Mouse (Mus musculus): Measurements from ENCODE around the gene Zfp362.

The Zfp362 gene

GRCm38 (mm10) chr4:128796788-128797187 is 9.1 kb downstream of the Zfp362 start:
- no peak for DNase-seq

GRCm38 (mm10) chr4:128795596-128795995 is 10.2 kb downstream of the Zfp362 start:
- DNase-seq: peak; percentile 57

GRCm38 (mm10) chr4:128794198-128794597 is 11.6 kb downstream of the Zfp362 start:
- peak; percentile 90 for DNase-seq

- DNase-seq: no peak
These were observed 12.1 kb downstream of the Zfp362 start for GRCm38 (mm10) chr4:128793710-128794109.

- DNase-seq: peak; percentile 74
These were observed 16.2 kb downstream of the Zfp362 start for GRCm38 (mm10) chr4:128789646-128790045.

GRCm38 (mm10) chr4:128788108-128788507 is 17.7 kb downstream of the Zfp362 start:
- DNase-seq: no peak

GRCm38 (mm10) chr4:128787023-128787939 is 18.6 kb downstream of the Zfp362 start:
- DNase-seq: no peak

GRCm38 (mm10) chr4:128785921-128786654 is 19.8 kb downstream of the Zfp362 start:
- DNase-seq: no peak

GRCm38 (mm10) chr4:128784950-128785631 is 20.8 kb downstream of the Zfp362 start:
- no peak for DNase-seq

- DNase-seq: no peak
These were observed 23.2 kb downstream of the Zfp362 start for GRCm38 (mm10) chr4:128782645-128783044.

- DNase-seq: no peak
These were observed 23.8 kb downstream of the Zfp362 start for GRCm38 (mm10) chr4:128782037-128782436.

- DNase-seq: no peak
These were observed 28.3 kb downstream of the Zfp362 start for GRCm38 (mm10) chr4:128777593-128777992.

- peak; percentile 81 for DNase-seq
These were observed 29.1 kb downstream of the Zfp362 start for GRCm38 (mm10) chr4:128776568-128777289.

GRCm38 (mm10) chr4:128774467-128774866 is 31.4 kb downstream of the Zfp362 start:
- DNase-seq: peak; percentile 64

GRCm38 (mm10) chr4:128773820-128774219 is 32.0 kb downstream of the Zfp362 start:
- no peak for DNase-seq

- no peak for DNase-seq
These were observed 35.1 kb downstream of the Zfp362 start for GRCm38 (mm10) chr4:128770698-128771097.

- no peak for DNase-seq
These were observed 36.1 kb downstream of the Zfp362 start for GRCm38 (mm10) chr4:128769569-128770355.

- DNase-seq: no peak
These were observed 37.7 kb downstream of the Zfp362 start for GRCm38 (mm10) chr4:128768120-128768519.

- DNase-seq: no peak
These were observed 38.9 kb downstream of the Zfp362 start for GRCm38 (mm10) chr4:128766929-128767328.

- no peak for DNase-seq
These were observed 45.8 kb downstream of the Zfp362 start for GRCm38 (mm10) chr4:128760029-128760428.

- DNase-seq: no peak
These were observed 46.6 kb downstream of the Zfp362 start for GRCm38 (mm10) chr4:128759214-128759613.

GRCm38 (mm10) chr4:128755900-128756299 is 49.9 kb downstream of the Zfp362 start:
- no peak for DNase-seq
